ENCODE assay signal across 8 mouse cellular contexts in the genomic region with DNA sequence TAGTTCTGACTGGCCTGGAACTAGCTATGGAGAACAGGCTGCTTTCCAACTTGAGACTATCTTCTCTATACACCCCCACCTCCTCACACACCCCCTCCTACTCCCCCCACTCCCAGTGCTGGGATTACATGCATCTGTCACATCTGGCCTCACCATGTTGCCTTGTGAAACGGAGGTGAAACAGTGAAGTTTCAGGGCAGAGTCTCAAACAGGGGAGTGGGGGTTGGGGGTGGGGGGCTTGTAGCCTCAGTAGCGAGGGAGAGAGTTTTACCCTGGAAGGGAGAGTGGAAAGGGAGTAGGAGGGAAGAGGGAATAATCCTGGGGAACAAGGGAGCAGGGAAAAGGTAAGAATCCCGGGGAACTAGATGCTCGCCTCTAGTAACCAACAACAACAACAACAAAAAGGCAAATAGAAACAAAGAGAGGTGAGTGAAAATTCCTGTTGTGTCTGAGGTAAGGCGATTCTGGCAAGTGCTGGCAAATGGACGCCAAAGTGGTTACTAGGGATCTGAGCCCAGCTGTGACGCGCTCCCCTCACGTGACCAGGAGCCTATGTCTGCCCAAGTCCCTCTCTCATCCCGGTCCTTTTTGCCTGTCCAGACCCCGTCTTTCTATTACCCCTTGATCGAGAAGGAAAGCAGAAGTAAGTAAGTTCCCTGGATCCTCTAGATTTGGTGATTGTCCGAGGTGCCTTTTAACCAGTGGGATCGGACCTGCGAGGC. TPM values are rescaled to one million over a fixed set of nuclear protein-coding genes. Genes with fewer than 3 reads are reported as not detected.
DNase-seq lines count a peak whose midpoint lies in the region; ATAC-seq and TF ChIP-seq lines count a peak whose summit lies in the region.

A gene (plus strand): TSS at position 537 of the 722 bp plus-strand sequence.

- peak within 1 kb of the TSS in 2 of 3 experiments; percentile 30 to 60 for H3K4me3 ChIP-seq in CH12.LX (replicated peaks in 1 of 3; ENCODE audit: low read depth in 2 of 3, low read length in 2 of 3, poor library complexity in 1 of 3)
- H3K4me3 ChIP-seq in forebrain, embryonic 12.5 days (replicated peaks) = peak within 1 kb of the TSS; percentile 50
- peak within 1 kb of the TSS; percentile 62 for H3K4me3 ChIP-seq in heart, embryonic 15.5 days
- peak within 1 kb of the TSS; percentile 31 to 68 for H3K4me3 ChIP-seq in liver, embryonic 14.5 days (ENCODE audit: insufficient read depth in 1 of 2, low read depth in 2 of 2, low read length in 2 of 2)
- H3K4me3 ChIP-seq in neural tube, embryonic 11.5 days (ENCODE audit: low read depth, low read length) = peak within 1 kb of the TSS; percentile 49

- H3K4me2 ChIP-seq in CH12.LX (ENCODE audit: insufficient read depth, low read depth, poor library complexity, severe bottlenecking) = peak within 1 kb of the TSS; percentile 84
- H3K4me2 ChIP-seq in forebrain, embryonic 12.5 days = peak within 1 kb of the TSS; percentile 56
- H3K4me2 ChIP-seq in heart, embryonic 15.5 days = peak within 1 kb of the TSS; percentile 59
- H3K4me2 ChIP-seq in liver, embryonic 14.5 days (ENCODE audit: low read depth) = peak within 1 kb of the TSS; percentile 54
- peak within 1 kb of the TSS; percentile 50 for H3K4me2 ChIP-seq in neural tube, embryonic 11.5 days (ENCODE audit: low read depth)

- TF ChIP-seq RAD21 in CH12.LX (IDR thresholded peaks at IDR 0.05; ENCODE audit: low read depth, low read length) = no peak

- H3K9ac ChIP-seq in CH12.LX (ENCODE audit: insufficient read depth, low read depth) = peak within 1 kb of the TSS; percentile 33; the same call in 1 of the 2 replicates
- peak within 1 kb of the TSS; percentile 63 for H3K9ac ChIP-seq in forebrain, embryonic 12.5 days
- H3K9ac ChIP-seq in heart, embryonic 15.5 days = peak within 1 kb of the TSS; percentile 56
- H3K9ac ChIP-seq in liver, embryonic 14.5 days (replicated peaks) = no peak within 1 kb of the TSS
- peak within 1 kb of the TSS; percentile 63 for H3K9ac ChIP-seq in neural tube, embryonic 11.5 days (ENCODE audit: low read length)

- H3K27me3 ChIP-seq in CH12.LX (replicated peaks) = no peaks in the 10 kb centered on the region
- 0 out of 2 replicates have a peak, but pooled peaks cover 3% of the 10 kb centered on the region for H3K27me3 ChIP-seq in forebrain, embryonic 12.5 days
- H3K27me3 ChIP-seq in heart, embryonic 15.5 days = no peaks in the 10 kb centered on the region
- no peaks in the 10 kb centered on the region for H3K27me3 ChIP-seq in liver, embryonic 14.5 days (ENCODE audit: control insufficient read depth, insufficient read depth, low read length)
- H3K27me3 ChIP-seq in neural tube, embryonic 11.5 days (ENCODE audit: control insufficient read depth, insufficient read depth, low read length) = no peaks in the 10 kb centered on the region

- no peak for TF ChIP-seq EP300 in CH12.LX (IDR thresholded peaks at IDR 0.05; ENCODE audit: low read length)
- no peak for TF ChIP-seq EP300 in liver, embryonic 14.5 days (IDR thresholded peaks at IDR 0.05; ENCODE audit: low read depth)

- dilution Hi-C loops in CH12.LX (cut with MboI; ENCODE audit: extremely low pct_ligation_motif_present, extremely low pct_unique_long_range_greater_than_20kb, low sequenced_read_pairs) = no loop called here

- no peak for DNase-seq in CH12.LX (ENCODE audit: extremely low read depth)
- peak; percentile 0 for DNase-seq in c-Kit-positive CD71-negative TER-119-negative erythroid progenitor cells, embryonic 14.5 days (ENCODE audit: low read depth)
- DNase-seq in kidney, postnatal 36 days = peak; percentile 62 to 79
- peak in 1 of 3 experiments; percentile 3 for DNase-seq in liver, embryonic 14.5 days (ENCODE audit: low read depth in 3 of 3, low spot score in 3 of 3)
- DNase-seq in neural tube, embryonic 11.5 days (ENCODE audit: low spot score) = peak; percentile 73
- peak; percentile 26 for DNase-seq in urinary bladder, adult 2 months (ENCODE audit: low spot score)

- ATAC-seq in forebrain, embryonic 12.5 days (ENCODE audit: low FRiP score) = peak; percentile 96
- peak; percentile 81 for ATAC-seq in heart, embryonic 15.5 days (replicated peaks; ENCODE audit: insufficient number of reproducible peaks, insufficient read depth, low FRiP score, low read depth)
- 0 out of 2 replicates have a peak, but pooled peaks have one; percentile 52 for ATAC-seq in liver, embryonic 14.5 days (ENCODE audit: insufficient read depth)
- peak; percentile 95 for ATAC-seq in neural tube, embryonic 11.5 days (ENCODE audit: insufficient read depth, low FRiP score, low TSS enrichment)

- H3K79me2 ChIP-seq in CH12.LX (replicated peaks; ENCODE audit: control insufficient read depth, extremely low read depth, insufficient read depth, poor library complexity, severe bottlenecking) = no peaks in the 10 kb centered on the region

- 30% methylated on average over 15 of the region's 15 CpGs for WGBS in forebrain, embryonic 12.5 days
- WGBS in heart, embryonic 15.5 days = 11% methylated on average over 15 of the region's 15 CpGs
- 17% methylated on average over 15 of the region's 15 CpGs for WGBS in liver, embryonic 14.5 days (ENCODE audit: insufficient replicate concordance)
- WGBS in neural tube, embryonic 11.5 days = 22% methylated on average over 15 of the region's 15 CpGs

- in situ Hi-C loops in CH12.LX (cut with MboI; ENCODE audit: low pct_ligation_motif_present, low pct_unique_long_range_greater_than_20kb, low sequenced_read_pairs) = no loop called here

- TF ChIP-seq POLR2A in CH12.LX (IDR thresholded peaks at IDR 0.05; ENCODE audit: low read depth, low read length) = no peak

- no peaks in the 10 kb centered on the region for H3K36me3 ChIP-seq in CH12.LX (replicated peaks in 1 of 2; ENCODE audit: control insufficient read depth in 1 of 2, insufficient read depth in 1 of 2, low read length in 1 of 2)
- no peaks in the 10 kb centered on the region for H3K36me3 ChIP-seq in forebrain, embryonic 12.5 days (replicated peaks)
- H3K36me3 ChIP-seq in heart, embryonic 15.5 days = no peaks in the 10 kb centered on the region
- no peaks in the 10 kb centered on the region for H3K36me3 ChIP-seq in liver, embryonic 14.5 days (replicated peaks; ENCODE audit: control insufficient read depth, insufficient read depth, low read depth)
- no peaks in the 10 kb centered on the region for H3K36me3 ChIP-seq in neural tube, embryonic 11.5 days (ENCODE audit: control insufficient read depth, insufficient read depth, low read length)

- H3K27ac ChIP-seq in CH12.LX (ENCODE audit: insufficient read depth, low read depth) = no peak within 1 kb of the TSS
- H3K27ac ChIP-seq in forebrain, embryonic 12.5 days = peak within 1 kb of the TSS; percentile 88
- peak within 1 kb of the TSS; percentile 80 for H3K27ac ChIP-seq in heart, embryonic 15.5 days
- no peak within 1 kb of the TSS for H3K27ac ChIP-seq in liver, embryonic 14.5 days
- peak within 1 kb of the TSS; percentile 24; the same call in 1 of the 2 replicates for H3K27ac ChIP-seq in neural tube, embryonic 11.5 days (ENCODE audit: low read depth, low read length)

- H3K9me3 ChIP-seq in CH12.LX (replicated peaks; ENCODE audit: low read length) = no peaks in the 10 kb centered on the region
- no peaks in the 10 kb centered on the region for H3K9me3 ChIP-seq in forebrain, embryonic 12.5 days
- H3K9me3 ChIP-seq in heart, embryonic 15.5 days (replicated peaks) = no peaks in the 10 kb centered on the region
- no peaks in the 10 kb centered on the region for H3K9me3 ChIP-seq in liver, embryonic 14.5 days (ENCODE audit: control insufficient read depth, low read length)
- no peaks in the 10 kb centered on the region for H3K9me3 ChIP-seq in neural tube, embryonic 11.5 days (ENCODE audit: control insufficient read depth, low read length)

- TF ChIP-seq CTCF in CH12.LX (conservative IDR thresholded peaks at IDR 0.05 in 1 of 2, IDR thresholded peaks at IDR 0.05 in 1 of 2; ENCODE audit: low read depth in 2 of 2, low read length in 2 of 2) = no peak
- TF ChIP-seq CTCF in liver, embryonic 14.5 days (IDR thresholded peaks at IDR 0.05; ENCODE audit: low read depth) = no peak

- H3K4me1 ChIP-seq in CH12.LX (ENCODE audit: control insufficient read depth in 1 of 2, insufficient read depth in 2 of 2) = no peaks in the 10 kb centered on the region
- H3K4me1 ChIP-seq in forebrain, embryonic 12.5 days = no peaks in the 10 kb centered on the region
- H3K4me1 ChIP-seq in heart, embryonic 15.5 days (replicated peaks) = no peaks in the 10 kb centered on the region
- no peaks in the 10 kb centered on the region for H3K4me1 ChIP-seq in liver, embryonic 14.5 days (replicated peaks; ENCODE audit: control insufficient read depth in 2 of 2, insufficient read depth in 2 of 2, low read length in 1 of 2)
- H3K4me1 ChIP-seq in neural tube, embryonic 11.5 days (ENCODE audit: control insufficient read depth, insufficient read depth, low read length) = no peaks in the 10 kb centered on the region

TF ChIP-seq in CH12.LX, 34 proteins besides CTCF, POLR2A, EP300 and RAD21:
- TF ChIP-seq UBTF (IDR thresholded peaks at IDR 0.05; ENCODE audit: low read depth, low read length) (no peak), BHLHE40 (IDR thresholded peaks at IDR 0.05; ENCODE audit: low read depth, low read length) (peak; percentile 55), USF2 (conservative IDR thresholded peaks at IDR 0.05; ENCODE audit: low read depth, low read length) (peak; percentile 48; the same call in 1 of the 2 replicates), USF1 (IDR thresholded peaks at IDR 0.05; ENCODE audit: low read depth, low read length) (peak; percentile 70)

RNA-seq across cellular contexts. Expression of the gene that starts here (rescaled TPM):
- total RNA-seq in CH12.LX (2012; rRNA removed) = 0.08 TPM in 2 replicates
- not detected in 2 replicates for total RNA-seq in CH12.LX (2014; rRNA removed)
- polyA plus RNA-seq in CH12.LX (2012; ENCODE audit: insufficient read length, low read depth) = not detected in 2 replicates
- polyA plus RNA-seq in forebrain, embryonic 12.5 days (2016; fragmentation: Nextera tagmentation; extraction: Ambion mirVana) = 11.3 and 11.9 TPM in 2 replicates
- 9.0 and 10.6 TPM in 2 replicates for polyA plus RNA-seq in heart, embryonic 15.5 days (2015; fragmentation: Nextera tagmentation; extraction: Ambion mirVana)
- 0.21 and 0.37 TPM in 2 replicates for polyA plus RNA-seq in liver, embryonic 14.5 days (2012; rRNA removed)
- polyA plus RNA-seq in liver, embryonic 14.5 days (2014; fragmentation: Nextera tagmentation; extraction: Ambion mirVana) = 0.83 and 0.96 TPM in 2 replicates
- polyA plus RNA-seq in neural tube, embryonic 11.5 days (2014; fragmentation: Nextera tagmentation; extraction: Ambion mirVana) = 8.9 and 9.3 TPM in 2 replicates
- 6.3 and 7.3 TPM in 2 replicates for polyA plus RNA-seq in urinary bladder, adult 2 months (2012; rRNA removed)

Comparison
In these comparisons a context has a peak if more than half of its experiments do, and no peak if none do; other contexts are left out.
1. Peak in ATAC-seq, H3K4me3 ChIP-seq and H3K4me2 ChIP-seq in liver, embryonic 14.5 days; RNA of the gene not detected or under 1 TPM.
2. H3K27ac ChIP-seq: peak in forebrain, embryonic 12.5 days (single experiment), heart, embryonic 15.5 days (single experiment) and neural tube, embryonic 11.5 days (single experiment); none in CH12.LX (single experiment) and liver, embryonic 14.5 days (single experiment).
3. Peak in every context shown above with its lines, with median percentiles within 50 percentile points of each other: H3K4me2 ChIP-seq, H3K4me3 ChIP-seq and ATAC-seq.